Mouse (Mus musculus) hindbrain, embryonic 12.5 days (tissue): Measurements from ENCODE around the gene Gm4969. TPM values are rescaled to one million over a fixed set of nuclear protein-coding genes. Genes with fewer than 3 reads are reported as not detected.

ENCODE experiments used
- ATAC-seq: fragments of 200-750 bp; cut with Nextera tagmentation; 2 replicates; pipeline ENCODE4 v1.8.0; 2017; ENCODE audit warnings: moderate TSS enrichment; ENCODE audit not compliant: low FRiP score
- H3K27ac ChIP-seq: fragments of 300-500 bp; sonication (generic); 2 replicates; pipeline ENCODE4 v1.5.1; 2016; ENCODE audit warnings: mild to moderate bottlenecking
- H3K27me3 ChIP-seq: fragments of 300-500 bp; sonication (generic); 2 replicates; pipeline ENCODE4 v1.6.1; 2016; ENCODE audit warnings: mild to moderate bottlenecking
- H3K36me3 ChIP-seq: fragments of 300-500 bp; sonication (generic); 2 replicates; pipeline ENCODE4 v1.6.1; 2016; ENCODE audit warnings: mild to moderate bottlenecking
- H3K4me1 ChIP-seq: fragments of 300-500 bp; sonication (generic); 2 replicates; pipeline ENCODE4 v1.6.1; 2016
- H3K4me2 ChIP-seq: fragments of 300-500 bp; sonication (generic); replicated peaks from 2 replicates; pipeline ENCODE4 v1.6.1; 2016; ENCODE audit warnings: mild to moderate bottlenecking
- H3K4me3 ChIP-seq: fragments of 300-500 bp; sonication (generic); 2 replicates; pipeline ENCODE4 v1.5.1; 2016; ENCODE audit warnings: mild to moderate bottlenecking
- H3K9ac ChIP-seq: fragments of 300-500 bp; sonication (generic); 2 replicates; pipeline ENCODE4 v1.6.1; 2016; ENCODE audit warnings: mild to moderate bottlenecking, moderate library complexity
- H3K9me3 ChIP-seq: fragments of 300-500 bp; sonication (generic); replicated peaks from 2 replicates; pipeline ENCODE4 v1.6.1; 2016; ENCODE audit warnings: mild to moderate bottlenecking
- WGBS: fragments of 180-500 bp; shearing (Covaris S2); methylation state at CpG from one replicate; pipeline ENCODE4 v1.1.7; 2016; 5-methylcytosine and 5-hydroxymethylcytosine counted together
- polyA plus RNA-seq: library from polyadenylated mRNA; unstranded; fragments of >200 nt; fragmentation: Nextera tagmentation; extraction: Ambion mirVana; gene quantifications from 2 replicates; pipeline ENCODE4 v1.2.1, GENCODE M21; 2016

Gm4969 gene
- polyA plus RNA-seq, 1 experiment from 2014 or later: 1.8 TPM

- Histone ChIP-seq H3K4me3 (no peak overlapping the region), H3K4me2 (no peak overlapping the region), H3K4me1 (peaks cover 24% of the 10 kb centered on the region), H3K9ac (no peak overlapping the region), H3K9me3 (no peaks in the 10 kb centered on the region), H3K27me3 (0 out of 2 replicates have a peak, but pooled peaks cover 2% of the 10 kb centered on the region), H3K27ac (no peak overlapping the region), H3K36me3 (no peaks in the 10 kb centered on the region)
- ATAC-seq: no peak
- WGBS: 94% methylated on average over 1 of the region's 1 CpGs
Observed at GRCm38 (mm10) chr7:19100290-19100689, 17.9 kb downstream of the Gm4969 start.

- no peak overlapping the region for H3K4me3 ChIP-seq
- H3K4me2 ChIP-seq: no peak overlapping the region
- H3K4me1 ChIP-seq: peaks cover 33% of the 10 kb centered on the region
- no peak for ATAC-seq
- no peaks in the 10 kb centered on the region for H3K36me3 ChIP-seq
- H3K9ac ChIP-seq: no peak overlapping the region
- no peaks in the 10 kb centered on the region for H3K9me3 ChIP-seq
- 0 out of 2 replicates have a peak, but pooled peaks cover 9% of the 10 kb centered on the region for H3K27me3 ChIP-seq
- H3K27ac ChIP-seq: no peak overlapping the region
- 65% methylated on average over 7 of the region's 7 CpGs for WGBS
Observed at GRCm38 (mm10) chr7:19098811-19099210, 19.4 kb downstream of the Gm4969 start.

- Histone ChIP-seq H3K27me3 (0 out of 2 replicates have a peak, but pooled peaks cover 9% of the 10 kb centered on the region), H3K9me3 (no peaks in the 10 kb centered on the region), H3K4me3 (no peak overlapping the region), H3K4me2 (no peak overlapping the region), H3K9ac (no peak overlapping the region), H3K4me1 (peaks cover 42% of the 10 kb centered on the region), H3K27ac (no peak overlapping the region), H3K36me3 (no peaks in the 10 kb centered on the region)
- no peak for ATAC-seq
Observed at GRCm38 (mm10) chr7:19097863-19098262, 20.3 kb downstream of the Gm4969 start.

GRCm38 (mm10) chr7:19097217-19097616 is 21.0 kb downstream of the Gm4969 start:
- WGBS: 69% methylated on average over 2 of the region's 2 CpGs

GRCm38 (mm10) chr7:19096421-19096976 is 21.7 kb downstream of the Gm4969 start:
- peak overlapping the region; percentile 89 for H3K4me2 ChIP-seq
- 58% methylated on average over 5 of the region's 5 CpGs for WGBS
- H3K4me1 ChIP-seq: peaks cover 54% of the 10 kb centered on the region
- peaks cover 19% of the 10 kb centered on the region for H3K27me3 ChIP-seq
- no peak overlapping the region for H3K27ac ChIP-seq
- H3K4me3 ChIP-seq: peak overlapping the region; percentile 56
- H3K9me3 ChIP-seq: no peaks in the 10 kb centered on the region
- H3K36me3 ChIP-seq: 0 out of 2 replicates have a peak, but pooled peaks cover under 1% of the 10 kb centered on the region
- peak overlapping the region; percentile 85 for H3K9ac ChIP-seq
- ATAC-seq: no peak

More at GRCm38 (mm10) chr7:19097217-19097616, 21.0 kb downstream of the Gm4969 start:
- ATAC-seq: no peak
- peaks cover 12% of the 10 kb centered on the region; the same call in 1 of the 2 replicates for H3K27me3 ChIP-seq
- no peak overlapping the region for H3K9ac ChIP-seq
- H3K4me2 ChIP-seq: no peak overlapping the region
- H3K4me3 ChIP-seq: no peak overlapping the region
- no peak overlapping the region for H3K27ac ChIP-seq
- no peaks in the 10 kb centered on the region for H3K9me3 ChIP-seq
- H3K36me3 ChIP-seq: no peaks in the 10 kb centered on the region
- peaks cover 48% of the 10 kb centered on the region for H3K4me1 ChIP-seq

GRCm38 (mm10) chr7:19095751-19096110 is 22.4 kb downstream of the Gm4969 start:
- Histone ChIP-seq H3K27ac (peak overlapping the region; percentile 92), H3K4me2 (peak overlapping the region; percentile 89), H3K4me1 (peaks cover 54% of the 10 kb centered on the region), H3K9me3 (no peaks in the 10 kb centered on the region), H3K9ac (peak overlapping the region; percentile 85), H3K27me3 (peaks cover 27% of the 10 kb centered on the region), H3K36me3 (peaks cover 6% of the 10 kb centered on the region), H3K4me3 (peak overlapping the region; percentile 56)
- no peak for ATAC-seq
- WGBS: under 1% methylated on average over 19 of the region's 19 CpGs

- Histone ChIP-seq H3K27me3 (peaks cover 33% of the 10 kb centered on the region), H3K4me2 (peak overlapping the region; percentile 89), H3K27ac (peak overlapping the region; percentile 92), H3K9ac (peak overlapping the region; percentile 85), H3K9me3 (no peaks in the 10 kb centered on the region), H3K4me3 (peak overlapping the region; percentile 56), H3K36me3 (peaks cover 9% of the 10 kb centered on the region), H3K4me1 (peaks cover 54% of the 10 kb centered on the region)
- under 1% methylated on average over 79 of the region's 87 CpGs for WGBS
- ATAC-seq: no peak
Observed at GRCm38 (mm10) chr7:19094826-19095750, 23.1 kb downstream of the Gm4969 start.

- Histone ChIP-seq H3K36me3 (peaks cover 13% of the 10 kb centered on the region), H3K9me3 (no peaks in the 10 kb centered on the region), H3K4me2 (peak within 1 kb of the TSS; percentile 89), H3K9ac (peak within 1 kb of the TSS; percentile 85), H3K4me1 (peaks cover 54% of the 10 kb centered on the region), H3K27ac (peak within 1 kb of the TSS; percentile 92), H3K27me3 (peaks cover 33% of the 10 kb centered on the region), H3K4me3 (peak within 1 kb of the TSS; percentile 56)
- ATAC-seq: no peak
- 2% methylated on average over 20 of the region's 36 CpGs for WGBS
Observed at GRCm38 (mm10) chr7:19094471-19094825, 23.7 kb downstream of the Gm4969 start, which contains the start of gene Six5. Six5 (plus strand) TSS chr7:19094594.

- peaks cover 33% of the 10 kb centered on the region for H3K27me3 ChIP-seq
- H3K9me3 ChIP-seq: no peaks in the 10 kb centered on the region
- peak overlapping the region; percentile 89 for H3K4me2 ChIP-seq
- H3K9ac ChIP-seq: peak overlapping the region; percentile 85
- peak overlapping the region; percentile 56 for H3K4me3 ChIP-seq
- H3K4me1 ChIP-seq: peaks cover 51% of the 10 kb centered on the region
- peaks cover 13% of the 10 kb centered on the region for H3K36me3 ChIP-seq
- peak; percentile 87 for ATAC-seq
- under 1% methylated on average over 45 of the region's 45 CpGs for WGBS
- peak overlapping the region; percentile 92 for H3K27ac ChIP-seq
Observed at GRCm38 (mm10) chr7:19093537-19094385, 24.4 kb downstream of the Gm4969 start.

- H3K36me3 ChIP-seq: peaks cover 18% of the 10 kb centered on the region
- under 1% methylated on average over 14 of the region's 15 CpGs for WGBS
- H3K9me3 ChIP-seq: no peaks in the 10 kb centered on the region
- H3K27me3 ChIP-seq: peaks cover 33% of the 10 kb centered on the region
- H3K4me3 ChIP-seq: peak overlapping the region; percentile 56
- peak overlapping the region; percentile 92 for H3K27ac ChIP-seq
- peaks cover 51% of the 10 kb centered on the region for H3K4me1 ChIP-seq
- peak; percentile 46 for ATAC-seq
- 0 out of 2 replicates have a peak overlapping the region, but pooled peaks have one; percentile 14 for H3K9ac ChIP-seq
- H3K4me2 ChIP-seq: peak overlapping the region; percentile 89
Observed at GRCm38 (mm10) chr7:19093174-19093521, 25.0 kb downstream of the Gm4969 start.

- peaks cover 33% of the 10 kb centered on the region for H3K27me3 ChIP-seq
- peaks cover 24% of the 10 kb centered on the region for H3K36me3 ChIP-seq
- H3K4me3 ChIP-seq: peak overlapping the region; percentile 56
- WGBS: 4% methylated on average over 38 of the region's 38 CpGs
- H3K27ac ChIP-seq: peak overlapping the region; percentile 92
- 0 out of 2 replicates have a peak overlapping the region, but pooled peaks have one; percentile 18 for H3K9ac ChIP-seq
- ATAC-seq: peak; percentile 62
- no peaks in the 10 kb centered on the region for H3K9me3 ChIP-seq
- H3K4me1 ChIP-seq: peaks cover 51% of the 10 kb centered on the region
- H3K4me2 ChIP-seq: peak overlapping the region; percentile 89
Observed at GRCm38 (mm10) chr7:19092381-19093173, 25.6 kb downstream of the Gm4969 start.
